Mouse (Mus musculus) bone marrow, adult 2 months (tissue): ENCODE results near the gene Ndufa7. TPM values are rescaled to one million over a fixed set of nuclear protein-coding genes. Genes with fewer than 3 reads are reported as not detected.

ENCODE experiments used
- H3K27ac ChIP-seq: fragments of 200-500 bp; 2 replicates; pipeline ENCODE4 v1.5.1; 2012; ENCODE audit warnings: low read depth, mild to moderate bottlenecking, control low read depth, inconsistent platforms, low read length; ENCODE audit not compliant: control insufficient read depth, poor library complexity, insufficient read depth
- H3K4me1 ChIP-seq: fragments of 200-500 bp; 2 replicates; pipeline ENCODE4 v1.6.1; 2011; ENCODE audit warnings: low read length; ENCODE audit not compliant: control insufficient read depth, insufficient read depth
- H3K4me3 ChIP-seq: fragments of 200-500 bp; replicated peaks from 2 replicates; pipeline ENCODE3; 2011; ENCODE audit warnings: mild to moderate bottlenecking, low read depth, low read length, control low read depth; ENCODE audit not compliant: control insufficient read depth
- CTCF ChIP-seq: fragments of 200-500 bp; IDR thresholded peaks from 2 replicates; pipeline ENCODE4 v1.5.1; 2011; ENCODE audit warnings: low read length, control low read depth; ENCODE audit not compliant: control insufficient read depth, insufficient read depth
- POLR2A ChIP-seq: fragments of 200-500 bp; IDR thresholded peaks from 2 replicates; pipeline ENCODE4 v1.6.1; 2011; ENCODE audit warnings: low read depth, mild to moderate bottlenecking, control low read depth, low read length, borderline replicate concordance; ENCODE audit not compliant: control insufficient read depth
- WGBS: fragments of 180-500 bp; shearing (Covaris S2); methylation state at CpG from one replicate; pipeline ENCODE4 v1.1.7; 2018; 5-methylcytosine and 5-hydroxymethylcytosine counted together
- polyA plus RNA-seq: library from polyadenylated mRNA; stranded (reverse); fragments of >200 nt; gene quantifications from 2 replicates; pipeline ENCODE4 v1.2.4, GENCODE M21; 2011; ENCODE audit warnings: low replicate concordance; ENCODE audit not compliant: missing spikeins, insufficient read depth, insufficient read length

Ndufa7 gene
- polyA plus RNA-seq, 1 experiment, result 157 TPM

GRCm38 (mm10) chr17:33782067-33782466, 42.3 kb upstream of the Ndufa7 start:
- no peak overlapping the region for H3K27ac ChIP-seq
- 26% methylated on average over 4 of the region's 4 CpGs for WGBS

GRCm38 (mm10) chr17:33783408-33783807, 41.0 kb upstream of the Ndufa7 start:
- Histone ChIP-seq H3K4me3 (no peak overlapping the region), H3K4me1 (peaks cover 4% of the 10 kb centered on the region), H3K27ac (no peak overlapping the region)
- TF ChIP-seq POLR2A (no peak), CTCF (no peak)

More at GRCm38 (mm10) chr17:33782067-33782466, 42.3 kb upstream of the Ndufa7 start:
- Histone ChIP-seq H3K4me1 (peaks cover 4% of the 10 kb centered on the region), H3K4me3 (no peak overlapping the region)
- TF ChIP-seq CTCF (no peak), POLR2A (no peak)

- TF ChIP-seq CTCF, result no peak
- no peak for TF ChIP-seq POLR2A
- Histone ChIP-seq H3K4me3 (no peak overlapping the region), H3K4me1 (peaks cover 4% of the 10 kb centered on the region), H3K27ac (no peak overlapping the region)
- WGBS, result 80% methylated on average over 2 of the region's 2 CpGs
Observed at GRCm38 (mm10) chr17:33784939-33785338, 39.4 kb upstream of the Ndufa7 start.

- Histone ChIP-seq H3K4me3 (no peak overlapping the region), H3K27ac (no peak overlapping the region), H3K4me1 (no peaks in the 10 kb centered on the region)
- TF ChIP-seq POLR2A, result no peak
- TF ChIP-seq CTCF, result no peak
- 81% methylated on average over 18 of the region's 18 CpGs for WGBS
Observed at GRCm38 (mm10) chr17:33786375-33786774, 38.0 kb upstream of the Ndufa7 start.

GRCm38 (mm10) chr17:33788732-33789131, 35.6 kb upstream of the Ndufa7 start:
- H3K4me1 ChIP-seq, result no peaks in the 10 kb centered on the region
- H3K27ac ChIP-seq, result no peak overlapping the region
- TF ChIP-seq CTCF, result no peak
- no peak overlapping the region for H3K4me3 ChIP-seq
- 62% methylated on average over 4 of the region's 4 CpGs for WGBS

- Histone ChIP-seq H3K4me1 (no peaks in the 10 kb centered on the region), H3K27ac (no peak overlapping the region), H3K4me3 (no peak overlapping the region)
- TF ChIP-seq POLR2A, result no peak
- TF ChIP-seq CTCF, result no peak
- 29% methylated on average over 3 of the region's 3 CpGs for WGBS
Observed at GRCm38 (mm10) chr17:33798306-33798705, 26.1 kb upstream of the Ndufa7 start.

- H3K4me1 ChIP-seq, result no peaks in the 10 kb centered on the region
- H3K4me3 ChIP-seq, result no peak overlapping the region
- no peak for TF ChIP-seq CTCF
- no peak for TF ChIP-seq POLR2A
- H3K27ac ChIP-seq, result no peak overlapping the region
- 5% methylated on average over 1 of the region's 1 CpGs for WGBS
Observed at GRCm38 (mm10) chr17:33799277-33799676, 25.1 kb upstream of the Ndufa7 start.

- no peak overlapping the region for H3K27ac ChIP-seq
- TF ChIP-seq POLR2A, result no peak
- 0% methylated on average over 2 of the region's 2 CpGs for WGBS
- H3K4me3 ChIP-seq, result no peak overlapping the region
- H3K4me1 ChIP-seq, result no peaks in the 10 kb centered on the region
Observed at GRCm38 (mm10) chr17:33802221-33802620, 22.2 kb upstream of the Ndufa7 start.

GRCm38 (mm10) chr17:33804205-33804604, 20.2 kb upstream of the Ndufa7 start:
- 59% methylated on average over 4 of the region's 4 CpGs for WGBS
- H3K4me3 ChIP-seq, result no peak overlapping the region
- TF ChIP-seq POLR2A (no peak), CTCF (no peak)
- H3K4me1 ChIP-seq, result no peaks in the 10 kb centered on the region
- H3K27ac ChIP-seq, result no peak overlapping the region

- Histone ChIP-seq H3K4me3 (no peak overlapping the region), H3K4me1 (no peaks in the 10 kb centered on the region), H3K27ac (no peak overlapping the region)
- WGBS, result 66% methylated on average over 1 of the region's 1 CpGs
- TF ChIP-seq POLR2A (no peak), CTCF (no peak)
Observed at GRCm38 (mm10) chr17:33804745-33805144, 19.6 kb upstream of the Ndufa7 start.
